Mouse (Mus musculus): ENCODE measurements around the gene Gtf2f2.

- TF ChIP-seq USF2 (conservative IDR thresholded peaks at IDR 0.05; ENCODE audit: low read depth, low read length) = no peak
- TF ChIP-seq CTCF (conservative IDR thresholded peaks at IDR 0.05 in 1 of 2, IDR thresholded peaks at IDR 0.05 in 1 of 2; ENCODE audit: low read depth in 2 of 2, low read length in 2 of 2) = no peak
- TF ChIP-seq MAFK (IDR thresholded peaks at IDR 0.05; ENCODE audit: insufficient replicate concordance, low read length) = no peak
- TF ChIP-seq GABPA (IDR thresholded peaks at IDR 0.05; ENCODE audit: insufficient replicate concordance, low read depth, low read length) = no peak
Observed at GRCm38 (mm10) chr14:75998082-75998481, 12.6 kb downstream of the Gtf2f2 start.
